Mouse (Mus musculus): ENCODE data around the gene Snx14.

DNA sequence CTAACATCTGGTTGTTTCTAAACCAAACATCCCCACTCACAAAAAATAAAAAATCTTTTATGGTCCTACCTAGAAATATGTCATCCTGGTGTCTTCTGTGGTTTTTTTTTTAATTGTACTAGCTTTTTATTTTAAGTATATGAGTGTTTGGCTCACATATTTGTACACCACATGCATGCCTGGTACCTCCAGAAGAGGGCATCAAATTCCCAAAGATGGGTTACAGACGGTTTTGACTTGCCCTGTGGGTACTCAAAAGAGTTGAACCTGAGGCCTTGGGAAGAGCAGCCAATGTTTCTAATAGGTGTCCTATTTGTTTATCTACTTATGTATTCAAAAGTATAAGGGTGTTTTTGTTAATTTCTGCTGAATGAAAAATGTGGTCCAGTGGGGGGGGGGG lies 37.4 kb upstream of the Snx14 start:
- TF ChIP-seq CTCF (IDR thresholded peaks at IDR 0.05; ENCODE audit: insufficient read depth, low read length) (no peak), POLR2A (IDR thresholded peaks at IDR 0.05; ENCODE audit: borderline replicate concordance, extremely low read depth, low read depth, low read length) (no peak)
